Mouse (Mus musculus) stomach, postnatal 0 days (tissue): ENCODE measurements around the gene Rsrp1.

Source experiments
- CTCF ChIP-seq: IDR thresholded peaks from 2 replicates; pipeline ENCODE4 v1.5.1; 2016; ENCODE audit warnings: antibody characterized with exemption, low read depth, mild to moderate bottlenecking, moderate library complexity
- EP300 ChIP-seq: optimal IDR thresholded peaks from 2 replicates; pipeline ENCODE3; 2016; ENCODE audit warnings: antibody characterized with exemption

DNA sequence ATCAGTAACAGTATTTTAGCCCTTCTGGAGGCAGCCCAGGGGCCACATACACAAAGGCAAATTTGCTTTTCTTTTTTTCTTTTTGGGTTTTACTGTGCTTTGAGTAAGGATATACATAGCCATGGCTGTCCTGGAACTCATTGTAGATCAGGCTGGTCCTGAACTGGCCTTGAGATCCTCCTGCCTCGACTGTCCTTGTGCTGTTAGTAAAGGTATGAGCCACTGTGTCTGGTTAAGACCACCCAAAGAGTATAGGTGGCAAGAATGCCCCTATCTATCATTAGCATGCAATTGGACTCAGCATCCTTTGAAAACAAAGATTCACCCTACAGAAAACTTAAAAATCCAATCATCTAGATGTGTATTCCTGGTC lies 5.1 kb downstream of the Rsrp1 start:
- TF ChIP-seq CTCF (no peak), EP300 (no peak)
